Mouse (Mus musculus): ENCODE measurements around the gene Tsc1. TPM values are rescaled to one million over a fixed set of nuclear protein-coding genes. Genes with fewer than 3 reads are reported as not detected.

Tsc1 gene
- polyA plus RNA-seq, 1 experiment from 2014 or later: 24.1 TPM

DNA sequence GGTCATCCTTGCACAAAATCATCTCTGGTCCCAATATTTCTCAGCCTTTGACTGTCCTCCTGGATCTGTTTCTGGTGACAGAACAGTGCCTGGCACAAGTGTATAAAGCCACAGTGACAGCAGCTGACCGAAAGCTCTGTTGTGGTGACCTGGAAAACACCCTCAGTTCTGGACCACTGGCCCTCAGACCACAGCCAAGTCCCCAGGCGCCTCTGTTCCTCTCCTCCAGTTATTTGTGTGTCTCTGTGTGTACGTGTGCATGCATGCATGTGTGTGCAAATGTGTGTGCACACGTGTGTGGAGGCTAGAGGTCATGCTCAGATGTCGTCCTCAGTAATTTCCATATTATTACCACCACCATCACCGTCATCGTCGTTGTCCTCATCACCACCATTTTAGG lies 81.4 kb downstream of the Tsc1 start:
- WGBS: 87% methylated on average over 8 of the region's 8 CpGs
- no peak for ATAC-seq (ENCODE audit: insufficient read depth, low FRiP score, low TSS enrichment)
- H3K9ac ChIP-seq (ENCODE audit: low read length): no peak overlapping the region

DNA sequence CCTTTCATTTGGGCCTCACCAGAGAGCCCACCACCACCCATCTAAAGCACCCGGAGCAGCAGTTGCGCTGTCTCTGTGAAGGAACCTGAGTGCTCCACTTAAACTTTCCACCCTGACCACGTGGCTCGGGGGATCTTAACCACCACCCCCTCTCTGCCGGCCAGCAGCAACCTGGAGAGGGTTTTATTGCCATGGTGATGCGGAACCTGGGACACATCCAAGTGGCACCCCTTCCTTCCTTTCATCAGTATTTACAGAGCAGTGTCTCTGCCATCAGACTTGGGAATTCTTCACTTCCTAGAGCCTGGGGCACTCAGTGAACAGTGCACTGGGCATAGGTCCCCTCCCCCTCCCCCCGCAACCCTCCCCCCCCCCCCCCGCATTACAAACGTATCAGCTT lies 82.9 kb downstream of the Tsc1 start:
- no peak overlapping the region for H3K4me3 ChIP-seq (ENCODE audit: low read depth, low read length)
- H3K9me3 ChIP-seq (ENCODE audit: control insufficient read depth, low read length): no peaks in the 10 kb centered on the region
- H3K9ac ChIP-seq (ENCODE audit: low read length): no peak overlapping the region
- H3K27me3 ChIP-seq (ENCODE audit: control insufficient read depth, insufficient read depth, low read length): no peaks in the 10 kb centered on the region
- WGBS: 59% methylated on average over 9 of the region's 9 CpGs
- no peak overlapping the region for H3K4me2 ChIP-seq (ENCODE audit: low read depth)
- DNase-seq (ENCODE audit: low spot score) (no peak), ATAC-seq (ENCODE audit: insufficient read depth, low FRiP score, low TSS enrichment) (no peak)
- no peaks in the 10 kb centered on the region for H3K36me3 ChIP-seq (ENCODE audit: control insufficient read depth, insufficient read depth, low read length)
- peaks cover 11% of the 10 kb centered on the region for H3K4me1 ChIP-seq (ENCODE audit: control insufficient read depth, insufficient read depth, low read length)
- H3K27ac ChIP-seq (ENCODE audit: low read depth, low read length): no peak overlapping the region

More for the DNA sequence above, 81.4 kb downstream of the Tsc1 start:
- no peaks in the 10 kb centered on the region for H3K36me3 ChIP-seq (ENCODE audit: control insufficient read depth, insufficient read depth, low read length)
- H3K4me1 ChIP-seq (ENCODE audit: control insufficient read depth, insufficient read depth, low read length): peaks cover 2% of the 10 kb centered on the region; the same call in 1 of the 2 replicates
- no peaks in the 10 kb centered on the region for H3K27me3 ChIP-seq (ENCODE audit: control insufficient read depth, insufficient read depth, low read length)
- H3K4me2 ChIP-seq (ENCODE audit: low read depth): no peak overlapping the region
- no peaks in the 10 kb centered on the region for H3K9me3 ChIP-seq (ENCODE audit: control insufficient read depth, low read length)
- no peak overlapping the region for H3K4me3 ChIP-seq (ENCODE audit: low read depth, low read length)
- no peak for DNase-seq (ENCODE audit: low spot score)
- H3K27ac ChIP-seq (ENCODE audit: low read depth, low read length): no peak overlapping the region

- Histone ChIP-seq H3K9ac (ENCODE audit: low read length) (peak overlapping the region; percentile 42), H3K4me2 (ENCODE audit: low read depth) (no peak overlapping the region), H3K9me3 (ENCODE audit: control insufficient read depth, low read length) (no peaks in the 10 kb centered on the region), H3K36me3 (ENCODE audit: control insufficient read depth, insufficient read depth, low read length) (no peaks in the 10 kb centered on the region), H3K27me3 (ENCODE audit: control insufficient read depth, insufficient read depth, low read length) (no peaks in the 10 kb centered on the region), H3K4me3 (ENCODE audit: low read depth, low read length) (no peak overlapping the region), H3K27ac (ENCODE audit: low read depth, low read length) (no peak overlapping the region), H3K4me1 (ENCODE audit: control insufficient read depth, insufficient read depth, low read length) (peaks cover 11% of the 10 kb centered on the region)
- ATAC-seq (ENCODE audit: insufficient read depth, low FRiP score, low TSS enrichment) (no peak), DNase-seq (ENCODE audit: low spot score) (peak; percentile 38)
- 7% methylated on average over 16 of the region's 16 CpGs for WGBS
These were observed 86.9 kb downstream of the Tsc1 start for GRCm38 (mm10) chr2:28727786-28728404.

- Histone ChIP-seq H3K9me3 (ENCODE audit: control insufficient read depth, low read length) (no peaks in the 10 kb centered on the region), H3K36me3 (ENCODE audit: control insufficient read depth, insufficient read depth, low read length) (no peaks in the 10 kb centered on the region), H3K4me3 (ENCODE audit: low read depth, low read length) (no peak overlapping the region), H3K4me1 (ENCODE audit: control insufficient read depth, insufficient read depth, low read length) (peaks cover 11% of the 10 kb centered on the region), H3K9ac (ENCODE audit: low read length) (no peak overlapping the region), H3K4me2 (ENCODE audit: low read depth) (no peak overlapping the region), H3K27ac (ENCODE audit: low read depth, low read length) (no peak overlapping the region), H3K27me3 (ENCODE audit: control insufficient read depth, insufficient read depth, low read length) (no peaks in the 10 kb centered on the region)
- DNase-seq (ENCODE audit: low spot score) (no peak), ATAC-seq (ENCODE audit: insufficient read depth, low FRiP score, low TSS enrichment) (no peak)
These were observed 89.6 kb downstream of the Tsc1 start for GRCm38 (mm10) chr2:28730676-28731075.

DNA sequence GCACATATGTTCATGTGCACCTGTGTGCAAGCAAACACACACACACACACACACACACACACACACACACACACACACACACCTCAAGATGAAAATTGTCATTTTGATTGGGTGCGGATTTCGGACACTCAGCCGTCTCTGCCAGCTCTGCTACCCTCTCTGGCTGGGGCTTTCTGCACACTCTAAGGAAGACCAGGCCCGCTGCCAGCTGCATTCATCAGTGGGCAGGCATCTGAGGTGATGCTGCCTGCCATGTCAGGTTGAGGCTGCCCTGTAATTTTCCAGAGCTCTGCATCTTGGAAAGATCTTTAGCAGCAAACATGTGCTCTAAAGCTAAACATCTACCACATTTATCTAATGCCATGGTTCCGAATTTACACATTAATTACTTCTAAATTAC lies 96.1 kb downstream of the Tsc1 start:
- 94% methylated on average over 5 of the region's 5 CpGs for WGBS

DNA sequence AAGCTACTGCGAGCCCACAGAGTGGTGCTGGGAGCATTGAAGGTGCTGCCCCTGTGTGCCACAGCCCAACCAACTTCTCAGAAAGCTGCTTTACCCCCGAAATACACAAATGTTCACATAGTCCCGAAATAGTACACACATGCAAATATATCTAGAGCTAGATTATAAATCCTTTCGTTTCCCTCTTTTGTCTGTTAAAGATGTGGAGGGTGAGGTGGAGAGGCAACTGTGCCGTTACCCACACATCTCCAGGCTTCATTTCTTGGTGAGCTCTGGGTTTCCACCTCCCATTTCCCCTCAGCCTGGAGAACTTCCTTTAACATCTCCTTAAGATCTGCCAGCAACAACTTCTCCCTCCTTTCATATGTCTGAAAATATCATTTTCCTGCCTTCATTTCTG lies 99.1 kb downstream of the Tsc1 start:
- no peaks in the 10 kb centered on the region for H3K36me3 ChIP-seq (ENCODE audit: control insufficient read depth, insufficient read depth, low read length)

More for the DNA sequence above, 96.1 kb downstream of the Tsc1 start:
- H3K4me2 ChIP-seq (ENCODE audit: low read depth): no peak overlapping the region
- ATAC-seq (ENCODE audit: insufficient read depth, low FRiP score, low TSS enrichment): no peak
- no peaks in the 10 kb centered on the region for H3K9me3 ChIP-seq (ENCODE audit: control insufficient read depth, low read length)
- no peak overlapping the region for H3K27ac ChIP-seq (ENCODE audit: low read depth, low read length)
- H3K9ac ChIP-seq (ENCODE audit: low read length): no peak overlapping the region
- DNase-seq (ENCODE audit: low spot score): no peak
- no peaks in the 10 kb centered on the region for H3K36me3 ChIP-seq (ENCODE audit: control insufficient read depth, insufficient read depth, low read length)
- no peak overlapping the region for H3K4me3 ChIP-seq (ENCODE audit: low read depth, low read length)
- H3K4me1 ChIP-seq (ENCODE audit: control insufficient read depth, insufficient read depth, low read length): no peaks in the 10 kb centered on the region
- H3K27me3 ChIP-seq (ENCODE audit: control insufficient read depth, insufficient read depth, low read length): no peaks in the 10 kb centered on the region

More for the DNA sequence above, 99.1 kb downstream of the Tsc1 start:
- no peaks in the 10 kb centered on the region for H3K9me3 ChIP-seq (ENCODE audit: control insufficient read depth, low read length)
- 88% methylated on average over 5 of the region's 5 CpGs for WGBS
- DNase-seq (ENCODE audit: low spot score): no peak
- H3K4me3 ChIP-seq (ENCODE audit: low read depth, low read length): no peak overlapping the region
- H3K9ac ChIP-seq (ENCODE audit: low read length): no peak overlapping the region
- no peaks in the 10 kb centered on the region for H3K4me1 ChIP-seq (ENCODE audit: control insufficient read depth, insufficient read depth, low read length)
- no peak overlapping the region for H3K27ac ChIP-seq (ENCODE audit: low read depth, low read length)
- ATAC-seq (ENCODE audit: insufficient read depth, low FRiP score, low TSS enrichment): no peak
- no peak overlapping the region for H3K4me2 ChIP-seq (ENCODE audit: low read depth)
- H3K27me3 ChIP-seq (ENCODE audit: control insufficient read depth, insufficient read depth, low read length): no peaks in the 10 kb centered on the region

Small RNA genes lying within 50 kb of the gene (microRNA-seq; reads per million reads assigned to microRNA genes)
- gene Gm22824 (not detected), gene Mir3088 (1.3 reads per million)

Other genes with a start within 250 kb of the Tsc1 start
- gene Ppp1r26, start 194.4 kb upstream of the Tsc1 start, polyA plus RNA-seq (2014; fragmentation: Nextera tagmentation; extraction: Ambion mirVana): 4.0 and 5.0 TPM in 2 replicates
- gene 1700007K13Rik, start 174.9 kb upstream of the Tsc1 start, polyA plus RNA-seq (2014; fragmentation: Nextera tagmentation; extraction: Ambion mirVana): 0.42 and 0.99 TPM in 2 replicates
- 66.7 and 66.9 TPM in 2 replicates for gene Mrps2, start 173.2 kb upstream of the Tsc1 start, polyA plus RNA-seq (2014; fragmentation: Nextera tagmentation; extraction: Ambion mirVana)
- gene Gbgt1, start 144.3 kb upstream of the Tsc1 start, polyA plus RNA-seq (2014; fragmentation: Nextera tagmentation; extraction: Ambion mirVana): 0.82 TPM in 1 of 2 replicates, not detected in the other
- gene Gm10134, start 135.1 kb upstream of the Tsc1 start, polyA plus RNA-seq (2014; fragmentation: Nextera tagmentation; extraction: Ambion mirVana): 1.0 TPM in 1 of 2 replicates, not detected in the other
- gene Ralgds, start 128.1 kb upstream of the Tsc1 start, polyA plus RNA-seq (2014; fragmentation: Nextera tagmentation; extraction: Ambion mirVana): 62.8 and 86.7 TPM in 2 replicates
- not detected in 2 replicates for gene Cel, start 77.8 kb upstream of the Tsc1 start, polyA plus RNA-seq (2014; fragmentation: Nextera tagmentation; extraction: Ambion mirVana)
- 39.7 and 43.8 TPM in 2 replicates for gene Gtf3c5, start 57.5 kb upstream of the Tsc1 start, polyA plus RNA-seq (2014; fragmentation: Nextera tagmentation; extraction: Ambion mirVana)
- gene Gfi1b, start 19.2 kb upstream of the Tsc1 start, polyA plus RNA-seq (2014; fragmentation: Nextera tagmentation; extraction: Ambion mirVana): 2.6 and 3.3 TPM in 2 replicates
- 0.99 and 1.2 TPM in 2 replicates for gene Spaca9, start 58.5 kb downstream of the Tsc1 start, polyA plus RNA-seq (2014; fragmentation: Nextera tagmentation; extraction: Ambion mirVana)
- gene Ak8, start 58.9 kb downstream of the Tsc1 start, polyA plus RNA-seq (2014; fragmentation: Nextera tagmentation; extraction: Ambion mirVana): 0.34 and 0.41 TPM in 2 replicates
- 35.9 and 38.7 TPM in 2 replicates for gene Gtf3c4, start 199.1 kb downstream of the Tsc1 start, polyA plus RNA-seq (2014; fragmentation: Nextera tagmentation; extraction: Ambion mirVana)
- gene Ddx31, start 199.2 kb downstream of the Tsc1 start, polyA plus RNA-seq (2014; fragmentation: Nextera tagmentation; extraction: Ambion mirVana): 20.5 and 20.6 TPM in 2 replicates

Measured in neural tube, embryonic 11.5 days (tissue).